In the genomic region with DNA sequence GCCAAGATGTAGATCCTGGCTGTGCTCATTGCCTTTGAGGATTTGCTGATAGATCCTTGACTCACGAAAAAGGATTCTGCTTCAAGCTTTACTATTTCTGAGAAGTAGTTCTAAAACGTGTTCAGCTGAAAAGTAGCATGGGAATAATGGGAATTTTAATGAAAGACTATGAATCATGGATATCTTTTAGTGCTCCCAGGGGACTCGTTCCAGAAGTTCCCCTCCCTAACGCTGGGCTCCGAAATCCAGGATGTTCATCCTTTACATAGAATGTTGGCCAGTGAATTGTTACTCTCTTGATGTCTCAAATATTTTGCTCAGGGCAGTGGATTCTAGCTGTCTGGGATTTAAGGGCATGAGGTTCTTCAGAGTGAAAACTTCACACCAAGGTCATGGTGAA, we compare ENCODE assay signal across 19 mouse cellular contexts. TPM values are rescaled to one million over a fixed set of nuclear protein-coding genes. Genes with fewer than 3 reads are reported as not detected.
"Had no signal": no experiment of that assay in that cellular context is flagged by ENCODE, and none has a peak within 500 bp of the region (broad histone marks: within the 10 kb centered on the region; RNA-seq: fewer than 3 reads in every experiment).

No protein-coding gene starts in this region.

- H3K4me3 ChIP-seq: limb, embryonic 15.5 days; midbrain, embryonic 12.5 days; midbrain, embryonic 15.5 days; neural tube, embryonic 13.5 days had no signal

- H3K27ac ChIP-seq: kidney, postnatal 0 days; limb, embryonic 15.5 days; liver, embryonic 14.5 days; macrophage; midbrain, embryonic 12.5 days; midbrain, embryonic 15.5 days; neural tube, embryonic 13.5 days had no signal

- DNase-seq: kidney, adult 18-20 months; kidney, postnatal 36 days; liver, postnatal 0 days; lung, embryonic 14.5 days; retina, postnatal 1 day; thymus, adult 18-20 months; thymus, postnatal 36 days had no signal

RNA-seq across cellular contexts. Expression of gene Krt7, which starts 18.6 kb away (rescaled TPM):
- total RNA-seq: layer of hippocampus, postnatal 14 days had no signal

RNA-seq across cellular contexts. Expression of gene Krt87, which starts 46.4 kb away (rescaled TPM):
- total RNA-seq: left cerebral cortex, postnatal 25 days; megakaryocyte, adult 5-6 weeks; neutrophil, adult 5-6 weeks had no signal

RNA-seq across cellular contexts. Expression of gene Krt88, which starts 55.3 kb away (rescaled TPM):
- total RNA-seq: layer of hippocampus, adult 8-10 months; layer of hippocampus, postnatal 14 days; left cerebral cortex, postnatal 25 days; megakaryocyte, adult 5-6 weeks; neutrophil, adult 5-6 weeks had no signal
